Mouse (Mus musculus) C2C12 (cell line): Measurements from ENCODE around the gene Nrcam. TPM values are rescaled to one million over a fixed set of nuclear protein-coding genes. Genes with fewer than 3 reads are reported as not detected.
"Not testable (repeated sequence)": the region's sequence is repeated elsewhere in the genome, so short reads cannot be mapped to it uniquely, and the experiment has no call there.

Experiments
- H3K27me3 ChIP-seq: one replicate; pipeline ENCODE4 v1.6.1; 2011; ENCODE audit not compliant: control insufficient read depth, insufficient read depth, insufficient read length
- H3K36me3 ChIP-seq: one replicate; pipeline ENCODE4 v1.6.1; 2011; ENCODE audit not compliant: control insufficient read depth, insufficient read depth
- H3K4me3 ChIP-seq: one replicate; pipeline ENCODE4 v1.5.1; 2011; ENCODE audit warnings: mild to moderate bottlenecking, control low read depth; ENCODE audit not compliant: poor library complexity, insufficient read depth, severe bottlenecking
- H3K79me2 ChIP-seq: one replicate; pipeline ENCODE4 v1.6.1; 2011; ENCODE audit not compliant: control insufficient read depth, insufficient read depth
- H3K79me3 ChIP-seq: one replicate; pipeline ENCODE4 v1.6.1; 2011; ENCODE audit warnings: low read depth, control low read depth
- H3ac ChIP-seq: one replicate; pipeline ENCODE3; 2011; ENCODE audit warnings: low read depth; ENCODE audit not compliant: control insufficient read depth, insufficient read length
- CEBPB ChIP-seq: IDR thresholded peaks from one replicate; pipeline ENCODE4 v1.6.1; 2011; ENCODE audit warnings: low read depth, mild to moderate bottlenecking, control low read depth, moderate library complexity
- CTCF ChIP-seq: IDR thresholded peaks from one replicate; pipeline ENCODE4 v1.5.1; 2011; ENCODE audit not compliant: control insufficient read depth, insufficient read depth, insufficient read length
- FOSL1 ChIP-seq: IDR thresholded peaks from one replicate; pipeline ENCODE4 v1.8.0; 2011; ENCODE audit warnings: mild to moderate bottlenecking, low read length; ENCODE audit not compliant: poor library complexity, insufficient read depth, severe bottlenecking
- MAX ChIP-seq: IDR thresholded peaks from one replicate; pipeline ENCODE4 v1.6.1; 2011; ENCODE audit warnings: mild to moderate bottlenecking, control low read depth
- MYOD1 ChIP-seq: IDR thresholded peaks from one replicate; pipeline ENCODE4 v1.6.1; 2011; ENCODE audit warnings: low read depth; ENCODE audit not compliant: control insufficient read depth, insufficient read length
- MYOG ChIP-seq: IDR thresholded peaks from one replicate; pipeline ENCODE4 v1.6.1; 2011; ENCODE audit not compliant: control insufficient read depth, insufficient read length; ENCODE audit errors: extremely low read depth
- USF1 ChIP-seq: IDR thresholded peaks from one replicate; pipeline ENCODE4 v1.6.1; 2011; ENCODE audit warnings: low read depth, mild to moderate bottlenecking, control low read depth, moderate library complexity
- long read RNA-seq, 2 experiments: library from polyadenylated mRNA; unstranded; transcript quantifications; one replicate each; pipeline ENCODE4 v2.0.0; 2019 to 2020
- polyA plus RNA-seq: library from polyadenylated mRNA; unstranded; fragments of >200 nt; fragmentation: generic; extraction: Trizol; gene quantifications from one replicate; pipeline ENCODE4 v1.2.1, GENCODE M21; 2012; ENCODE audit warnings: missing spikeins

Nrcam gene
- 0.12 TPM for polyA plus RNA-seq
- long read RNA-seq, experiment 1 = 0 reads
- long read RNA-seq, experiment 2 = 0 reads

GRCm38 (mm10) chr12:44328381-44329315 is at the start of gene Nrcam:
Gene Nrcam (plus strand): TSS chr12:44328885.
- peaks cover 12% of the 10 kb centered on the region for H3K27me3 ChIP-seq
- no peak within 1 kb of the TSS for H3K4me3 ChIP-seq
- no peaks in the 10 kb centered on the region for H3K79me3 ChIP-seq
- no peak within 1 kb of the TSS for H3ac ChIP-seq
- H3K36me3 ChIP-seq = no peaks in the 10 kb centered on the region
- TF ChIP-seq MYOD1 = no peak
- no peaks in the 10 kb centered on the region for H3K79me2 ChIP-seq

GRCm38 (mm10) chr12:44280147-44280546 is 48.5 kb upstream of the Nrcam start:
- not testable (repeated sequence) for H3K79me2 ChIP-seq, H3K27me3 ChIP-seq, H3K79me3 ChIP-seq, H3ac ChIP-seq, H3K36me3 ChIP-seq, H3K4me3 ChIP-seq

- H3K79me2 ChIP-seq = no peaks in the 10 kb centered on the region
- no peaks in the 10 kb centered on the region for H3K36me3 ChIP-seq
- no peaks in the 10 kb centered on the region for H3K27me3 ChIP-seq
- no peak overlapping the region for H3ac ChIP-seq
- TF ChIP-seq MYOG (no peak), MAX (no peak), FOSL1 (no peak), MYOD1 (no peak), USF1 (no peak), CEBPB (no peak), CTCF (no peak)
- H3K79me3 ChIP-seq = no peaks in the 10 kb centered on the region
- H3K4me3 ChIP-seq = no peak overlapping the region
These were observed 47.2 kb upstream of the Nrcam start for GRCm38 (mm10) chr12:44281534-44281933.

- Histone ChIP-seq H3K79me2 (no peaks in the 10 kb centered on the region), H3K79me3 (no peaks in the 10 kb centered on the region), H3K27me3 (no peaks in the 10 kb centered on the region), H3K36me3 (no peaks in the 10 kb centered on the region), H3ac (no peak overlapping the region), H3K4me3 (no peak overlapping the region)
- TF ChIP-seq CEBPB (no peak), USF1 (no peak)
These were observed 45.3 kb upstream of the Nrcam start for GRCm38 (mm10) chr12:44283378-44283777.

- no peak for TF ChIP-seq MYOG
- TF ChIP-seq MAX = no peak
- TF ChIP-seq CTCF = no peak
- no peak for TF ChIP-seq CEBPB
- Histone ChIP-seq H3K4me3 (no peak overlapping the region), H3K27me3 (no peaks in the 10 kb centered on the region), H3ac (no peak overlapping the region), H3K79me2 (no peaks in the 10 kb centered on the region), H3K36me3 (no peaks in the 10 kb centered on the region), H3K79me3 (no peaks in the 10 kb centered on the region)
These were observed 41.7 kb upstream of the Nrcam start for GRCm38 (mm10) chr12:44286992-44287391.

- TF ChIP-seq CTCF (no peak), MAX (no peak), MYOG (no peak), CEBPB (no peak), USF1 (no peak)
- Histone ChIP-seq H3K4me3 (no peak overlapping the region), H3K79me3 (no peaks in the 10 kb centered on the region), H3ac (no peak overlapping the region), H3K36me3 (no peaks in the 10 kb centered on the region), H3K79me2 (no peaks in the 10 kb centered on the region), H3K27me3 (no peaks in the 10 kb centered on the region)
These were observed 36.4 kb upstream of the Nrcam start for GRCm38 (mm10) chr12:44292281-44292680.
